Mouse (Mus musculus) limb, embryonic 15.5 days (tissue): Measurements from ENCODE around the gene Sirt4. TPM values are rescaled to one million over a fixed set of nuclear protein-coding genes. Genes with fewer than 3 reads are reported as not detected.

ENCODE experiments used
- ATAC-seq: fragments of 200-750 bp; cut with Nextera tagmentation; 2 replicates; pipeline ENCODE4 v1.8.0; 2017; ENCODE audit warnings: low read depth, moderate TSS enrichment; ENCODE audit not compliant: insufficient number of reproducible peaks, low FRiP score, low TSS enrichment
- H3K27ac ChIP-seq: fragments of 300-500 bp; sonication (generic); 2 replicates; pipeline ENCODE4 v1.5.1; 2015; ENCODE audit warnings: moderate library complexity, mild to moderate bottlenecking, inconsistent platforms
- H3K27me3 ChIP-seq: fragments of 300-500 bp; sonication (generic); 2 replicates; pipeline ENCODE4 v1.6.1; 2015; ENCODE audit warnings: inconsistent platforms
- H3K36me3 ChIP-seq: fragments of 300-500 bp; sonication (generic); 2 replicates; pipeline ENCODE4 v1.6.1; 2015; ENCODE audit warnings: inconsistent platforms
- H3K4me1 ChIP-seq: fragments of 300-500 bp; sonication (generic); 2 replicates; pipeline ENCODE4 v1.6.1; 2015; ENCODE audit warnings: inconsistent platforms
- H3K4me2 ChIP-seq: fragments of 300-500 bp; sonication (generic); 2 replicates; pipeline ENCODE4 v1.6.1; 2015; ENCODE audit warnings: mild to moderate bottlenecking, inconsistent platforms
- H3K4me3 ChIP-seq: fragments of 300-500 bp; sonication (generic); 2 replicates; pipeline ENCODE4 v1.5.1; 2015; ENCODE audit warnings: mild to moderate bottlenecking, inconsistent platforms
- H3K9ac ChIP-seq: fragments of 300-500 bp; sonication (generic); 2 replicates; pipeline ENCODE4 v1.6.1; 2015; ENCODE audit warnings: inconsistent platforms
- H3K9me3 ChIP-seq: fragments of 300-500 bp; sonication (generic); 2 replicates; pipeline ENCODE4 v1.6.1; 2016; ENCODE audit warnings: inconsistent platforms
- WGBS: fragments of 180-500 bp; shearing (Covaris S2); methylation state at CpG from one replicate; pipeline ENCODE4 v1.1.7; 2015; 5-methylcytosine and 5-hydroxymethylcytosine counted together
- polyA plus RNA-seq: library from polyadenylated mRNA; unstranded; fragments of >200 nt; fragmentation: Nextera tagmentation; extraction: Ambion mirVana; gene quantifications from 2 replicates; pipeline ENCODE4 v1.2.1, GENCODE M21; 2015

Gene Sirt4
- polyA plus RNA-seq, 1 experiment from 2014 or later = 26.5 TPM

DNA sequence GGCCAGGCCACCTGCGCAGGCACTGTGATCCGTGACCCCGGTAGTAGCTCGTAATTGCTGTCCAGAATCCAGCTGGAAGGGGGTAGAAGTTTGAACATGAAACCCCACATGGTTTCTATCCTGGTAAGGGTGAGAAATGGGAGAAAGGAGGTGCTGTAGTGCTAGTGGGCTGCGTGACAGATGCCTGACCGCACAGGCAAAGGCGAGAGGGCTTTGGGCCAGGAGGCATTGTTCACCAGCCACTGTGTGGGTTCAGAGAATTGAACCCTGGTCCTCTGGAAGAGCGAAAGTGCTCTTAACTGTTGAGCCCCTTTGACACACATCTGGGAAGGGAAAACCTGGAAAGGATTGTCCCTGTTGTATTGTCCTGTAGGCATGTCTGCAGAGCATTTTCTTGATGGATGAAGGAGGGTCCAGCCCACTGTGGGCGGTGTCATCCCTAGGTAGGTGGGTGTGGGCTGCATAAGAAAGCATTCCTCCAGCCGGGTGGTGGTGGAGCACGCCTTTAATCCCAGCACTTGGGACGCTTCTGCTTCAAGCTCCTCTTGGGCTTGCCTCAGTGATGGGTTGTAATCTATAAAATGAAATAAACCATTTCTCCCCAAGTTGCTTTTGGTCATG is 8.3 kb downstream of the Sirt4 start:
- 0 out of 2 replicates have a peak overlapping the region, but pooled peaks have one; percentile 39 for H3K9ac ChIP-seq
- H3K9me3 ChIP-seq = no peaks in the 10 kb centered on the region
- H3K4me3 ChIP-seq = peak overlapping the region; percentile 42
- WGBS = 29% methylated on average over 12 of the region's 12 CpGs
- H3K27ac ChIP-seq = 0 out of 2 replicates have a peak overlapping the region, but pooled peaks have one; percentile 23
- H3K4me1 ChIP-seq = peaks cover 13% of the 10 kb centered on the region
- ATAC-seq = 0 out of 2 replicates have a peak, but pooled peaks have one; percentile 9
- no peaks in the 10 kb centered on the region for H3K27me3 ChIP-seq
- H3K36me3 ChIP-seq = peaks cover 9% of the 10 kb centered on the region; the same call in 1 of the 2 replicates
- peak overlapping the region; percentile 59 for H3K4me2 ChIP-seq

DNA sequence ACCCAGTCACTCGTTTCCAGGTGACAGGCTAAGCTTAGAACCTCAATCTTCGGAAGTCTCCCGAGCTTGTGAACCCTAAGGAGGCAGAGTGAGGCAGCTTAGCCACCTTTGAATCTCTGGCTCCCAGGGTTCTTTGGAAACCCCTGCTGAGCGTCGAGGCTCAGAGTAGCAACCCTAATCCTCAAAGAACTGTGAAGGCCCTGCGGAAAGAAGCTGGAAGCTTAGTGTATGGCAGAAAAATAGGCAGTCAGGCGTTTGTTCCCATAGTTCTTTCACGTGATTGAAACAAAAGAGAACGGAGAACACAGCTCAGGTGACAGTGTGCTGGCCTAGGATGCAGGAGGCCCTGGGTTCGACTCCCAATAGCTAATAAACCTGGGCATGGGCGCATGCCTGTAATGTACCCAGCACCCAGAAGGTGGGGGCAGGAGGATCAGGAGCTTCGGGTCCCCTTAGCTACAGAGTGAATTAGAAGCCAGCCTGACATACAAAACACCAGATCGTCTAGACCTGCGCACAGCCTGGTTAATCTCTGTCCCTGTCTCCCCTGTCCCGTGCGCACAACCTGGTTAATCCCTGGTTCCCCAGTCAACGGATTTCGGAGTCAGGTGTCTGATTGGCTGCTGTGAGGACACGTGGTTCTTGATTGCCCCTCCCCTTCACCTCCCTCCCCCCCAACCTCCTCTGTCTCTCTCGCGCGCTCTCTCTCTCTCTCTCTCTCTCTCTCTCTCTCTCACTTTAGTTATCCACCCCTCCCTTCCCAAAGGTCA is 9.0 kb downstream of the Sirt4 start:
- Histone ChIP-seq H3K27ac (0 out of 2 replicates have a peak overlapping the region, but pooled peaks have one; percentile 23), H3K4me2 (peak overlapping the region; percentile 59), H3K36me3 (peaks cover 9% of the 10 kb centered on the region; the same call in 1 of the 2 replicates), H3K9ac (0 out of 2 replicates have a peak overlapping the region, but pooled peaks have one; percentile 39), H3K27me3 (no peaks in the 10 kb centered on the region), H3K4me3 (peak overlapping the region; percentile 42), H3K9me3 (no peaks in the 10 kb centered on the region), H3K4me1 (peaks cover 13% of the 10 kb centered on the region)
- peak; percentile 62; the same call in 1 of the 2 replicates for ATAC-seq
- WGBS = 18% methylated on average over 22 of the region's 22 CpGs

DNA sequence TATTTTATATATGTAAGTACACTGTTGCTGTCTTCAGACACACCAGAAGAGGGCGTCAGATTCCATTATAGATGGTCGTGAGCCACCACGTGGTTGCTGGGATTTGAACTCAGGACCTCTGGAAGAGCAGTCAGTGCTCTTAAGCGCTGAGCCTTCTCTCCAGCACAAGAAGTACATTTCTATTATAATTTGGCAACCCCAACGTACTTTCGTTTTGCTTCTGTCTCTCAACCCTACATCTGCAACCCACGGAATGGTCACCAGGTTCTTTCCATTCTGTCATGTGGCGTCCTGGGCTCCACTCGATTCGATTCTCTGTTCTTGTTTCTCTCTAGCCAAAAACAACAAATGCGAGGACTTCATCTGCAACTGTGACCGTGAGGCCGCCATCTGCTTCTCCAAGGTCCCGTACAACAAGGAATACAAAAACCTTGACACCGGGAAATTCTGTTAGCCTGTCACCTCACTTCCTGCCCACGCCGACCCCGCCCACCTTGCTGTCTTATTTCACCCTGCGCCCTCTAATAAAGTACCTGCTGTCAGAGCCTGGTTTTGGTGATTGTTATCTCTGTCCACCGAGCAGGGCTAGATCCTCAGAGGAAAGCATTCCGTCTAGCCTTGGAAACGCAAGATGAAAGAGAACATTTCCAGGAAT is 10.2 kb downstream of the Sirt4 start:
- no peak for ATAC-seq
- WGBS = 66% methylated on average over 22 of the region's 22 CpGs
- Histone ChIP-seq H3K36me3 (peaks cover 6% of the 10 kb centered on the region; the same call in 1 of the 2 replicates), H3K4me3 (no peak overlapping the region), H3K4me1 (peaks cover 10% of the 10 kb centered on the region), H3K27ac (no peak overlapping the region), H3K9me3 (no peaks in the 10 kb centered on the region), H3K9ac (no peak overlapping the region), H3K4me2 (no peak overlapping the region), H3K27me3 (no peaks in the 10 kb centered on the region)

DNA sequence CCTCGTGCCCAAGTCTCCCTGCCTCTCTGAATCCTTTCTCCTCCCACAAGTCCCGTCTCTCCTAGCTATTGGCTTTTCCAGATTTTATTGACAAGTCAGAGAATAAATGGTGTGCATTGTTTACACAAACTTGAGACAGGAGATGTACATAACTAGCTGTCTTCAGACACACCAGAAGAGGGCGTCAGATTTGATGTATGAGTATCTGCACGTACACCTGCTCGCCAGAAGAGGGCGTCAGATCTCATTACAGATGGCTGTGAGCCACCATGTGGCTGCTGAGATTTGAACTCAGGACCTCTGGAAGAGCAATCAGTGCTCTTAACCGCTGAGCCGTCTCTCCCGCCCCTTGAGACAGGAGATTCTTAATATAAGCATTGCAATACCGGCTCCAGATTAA is 11.3 kb downstream of the Sirt4 start:
- Histone ChIP-seq H3K36me3 (peaks cover 5% of the 10 kb centered on the region; the same call in 1 of the 2 replicates), H3K27me3 (no peaks in the 10 kb centered on the region), H3K4me1 (peaks cover 10% of the 10 kb centered on the region), H3K9me3 (no peaks in the 10 kb centered on the region), H3K27ac (no peak overlapping the region), H3K9ac (no peak overlapping the region), H3K4me3 (no peak overlapping the region), H3K4me2 (no peak overlapping the region)
- no peak for ATAC-seq
- WGBS = 70% methylated on average over 10 of the region's 10 CpGs

DNA sequence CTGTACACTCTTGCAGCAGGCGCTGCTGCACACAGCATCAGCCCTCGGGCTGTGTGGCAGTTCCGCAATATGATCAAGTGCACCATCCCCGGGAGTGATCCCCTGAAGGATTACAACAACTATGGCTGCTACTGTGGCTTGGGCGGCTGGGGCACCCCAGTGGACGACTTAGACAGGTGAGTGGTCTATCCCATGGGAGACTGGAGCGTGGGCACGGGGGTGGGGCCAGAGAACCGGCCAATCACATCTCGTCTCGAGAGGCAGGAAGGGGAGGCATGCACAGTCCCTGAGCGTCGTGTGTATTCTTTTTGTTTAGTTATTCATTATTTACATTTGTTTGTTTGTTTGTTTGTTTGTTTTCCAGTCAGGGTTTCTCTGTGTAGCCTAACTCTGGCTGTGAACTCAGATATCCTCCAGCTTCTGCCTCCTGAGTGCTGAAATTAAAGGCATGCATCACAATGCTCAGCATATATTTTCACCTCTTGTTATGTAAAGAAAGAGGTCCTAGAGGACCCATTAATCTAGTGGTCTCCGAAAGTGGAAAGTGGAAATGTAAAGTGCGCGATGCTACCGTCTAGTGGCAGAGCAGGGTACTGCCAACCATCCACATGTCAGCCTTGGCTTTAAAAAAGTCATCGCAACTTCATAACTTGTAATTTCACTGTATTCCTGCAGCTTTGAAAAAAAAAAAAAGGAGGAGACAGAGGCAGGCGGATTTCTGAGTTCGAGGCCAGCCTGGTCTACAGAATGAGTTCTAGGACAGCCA is 13.6 kb downstream of the Sirt4 start:
- no peaks in the 10 kb centered on the region for H3K27me3 ChIP-seq
- no peak overlapping the region for H3K4me3 ChIP-seq
- H3K27ac ChIP-seq = no peak overlapping the region
- peaks cover 6% of the 10 kb centered on the region for H3K4me1 ChIP-seq
- ATAC-seq = 0 out of 2 replicates have a peak, but pooled peaks have one; percentile 28
- 37% methylated on average over 20 of the region's 20 CpGs for WGBS
- no peak overlapping the region for H3K9ac ChIP-seq
- no peaks in the 10 kb centered on the region for H3K9me3 ChIP-seq
- no peak overlapping the region for H3K4me2 ChIP-seq
- no peaks in the 10 kb centered on the region for H3K36me3 ChIP-seq

DNA sequence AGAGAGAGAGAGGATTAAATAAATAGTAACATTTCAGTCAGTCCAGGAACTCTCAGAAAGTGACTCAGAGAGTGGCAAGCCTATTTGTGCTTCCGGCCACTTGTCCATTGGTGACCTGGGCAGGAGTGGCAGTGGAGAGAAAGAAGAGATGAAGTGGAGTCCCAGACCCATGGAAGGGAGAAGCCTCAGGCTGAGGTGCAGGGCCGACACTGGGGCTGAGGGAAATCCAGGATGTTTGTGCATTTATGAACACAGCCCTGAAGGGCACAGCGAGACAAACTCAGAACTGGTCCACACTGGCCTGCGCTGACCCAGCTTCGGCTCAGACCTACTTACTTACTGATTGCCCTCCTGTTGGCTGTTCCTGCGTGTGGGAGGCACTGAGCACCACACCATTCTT is 14.7 kb downstream of the Sirt4 start:
- no peak for ATAC-seq
- Histone ChIP-seq H3K4me1 (no peaks in the 10 kb centered on the region), H3K4me3 (no peak overlapping the region), H3K27me3 (no peaks in the 10 kb centered on the region), H3K4me2 (no peak overlapping the region), H3K27ac (no peak overlapping the region), H3K9ac (no peak overlapping the region), H3K9me3 (no peaks in the 10 kb centered on the region), H3K36me3 (no peaks in the 10 kb centered on the region)
- 71% methylated on average over 6 of the region's 6 CpGs for WGBS

DNA sequence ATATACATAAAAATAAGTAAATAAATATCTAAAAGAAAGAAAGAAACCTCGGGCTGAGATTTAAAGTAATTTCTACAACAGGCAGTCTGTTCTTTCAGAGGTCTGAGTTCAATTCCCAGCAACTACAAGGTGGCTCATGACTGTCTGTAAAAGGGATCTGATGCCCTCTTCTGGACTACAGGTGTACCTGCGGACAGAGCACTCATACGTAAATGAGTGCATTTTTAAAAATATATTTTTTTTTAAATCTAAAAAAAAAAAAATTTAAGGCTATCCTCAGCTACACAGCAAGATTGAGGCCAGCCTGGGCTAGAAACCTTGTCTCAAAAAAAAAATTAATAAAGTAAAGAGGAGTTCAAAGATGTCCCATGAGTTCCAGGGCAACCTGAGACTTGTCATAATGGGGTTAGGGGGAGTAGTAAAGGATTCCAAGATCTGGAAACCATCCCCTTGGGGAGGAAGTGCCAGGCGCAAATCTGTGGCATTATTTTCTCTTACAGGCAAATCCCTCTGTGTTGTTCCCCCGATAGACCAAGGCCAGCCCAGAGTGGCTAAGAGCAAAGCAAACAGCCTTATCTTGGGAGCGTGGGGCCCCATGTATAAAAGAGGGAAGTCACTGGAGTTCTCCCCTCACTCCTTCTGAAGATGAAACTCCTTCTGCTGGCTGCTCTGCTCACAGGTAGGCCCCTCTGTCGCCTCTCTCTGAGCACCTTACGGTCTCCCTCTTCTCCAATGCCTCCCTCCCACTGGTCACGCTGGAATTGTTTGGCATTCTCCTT is 18.7 kb downstream of the Sirt4 start, which contains the start of gene Pla2g1b:
Gene Pla2g1b (plus strand): TSS at position 621 of the 779 bp plus-strand sequence.
- Histone ChIP-seq H3K27me3 (no peaks in the 10 kb centered on the region), H3K27ac (no peak within 1 kb of the TSS), H3K4me2 (no peak within 1 kb of the TSS), H3K4me3 (no peak within 1 kb of the TSS), H3K4me1 (no peaks in the 10 kb centered on the region), H3K9ac (no peak within 1 kb of the TSS), H3K36me3 (no peaks in the 10 kb centered on the region), H3K9me3 (no peaks in the 10 kb centered on the region)
- ATAC-seq = no peak
- 52% methylated on average over 9 of the region's 9 CpGs for WGBS

DNA sequence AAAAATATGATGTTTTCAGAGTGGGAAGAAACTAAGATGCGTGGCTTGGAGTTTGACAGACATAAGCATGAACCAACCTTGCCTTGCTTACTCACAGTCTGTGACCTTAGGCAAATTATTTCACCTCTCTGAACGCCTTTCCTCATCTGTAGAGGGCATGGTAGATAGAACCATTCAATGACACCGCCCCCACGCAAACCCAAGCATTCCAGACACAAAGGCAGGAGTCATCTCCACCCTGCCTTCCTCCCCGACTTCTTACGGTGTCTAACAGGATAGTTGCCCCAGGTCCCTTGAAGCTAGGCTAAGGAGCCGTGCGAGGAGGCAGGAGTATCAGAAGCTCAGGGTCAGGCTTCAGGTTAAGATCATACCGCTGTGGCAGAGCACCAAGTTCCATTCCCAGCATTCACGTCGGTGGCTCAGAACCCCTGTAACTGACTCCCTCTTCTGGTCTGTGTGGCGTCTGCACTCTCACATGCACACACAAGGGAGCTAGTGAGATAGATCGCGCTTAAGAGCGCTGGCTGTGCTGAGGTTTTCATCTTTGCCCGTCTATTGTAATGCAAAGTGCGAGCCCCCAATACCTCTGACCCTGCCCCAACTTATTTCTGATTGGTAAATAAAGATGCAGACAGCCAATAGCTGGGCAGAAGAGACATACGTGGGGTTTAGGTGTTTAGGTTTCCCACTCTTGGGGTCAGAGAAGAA is 20.0 kb downstream of the Sirt4 start:
- no peak for ATAC-seq
- no peak overlapping the region for H3K4me3 ChIP-seq
- H3K9ac ChIP-seq = no peak overlapping the region
- no peaks in the 10 kb centered on the region for H3K9me3 ChIP-seq
- no peaks in the 10 kb centered on the region for H3K4me1 ChIP-seq
- WGBS = 78% methylated on average over 18 of the region's 18 CpGs
- H3K36me3 ChIP-seq = no peaks in the 10 kb centered on the region
- H3K4me2 ChIP-seq = no peak overlapping the region
- H3K27me3 ChIP-seq = no peaks in the 10 kb centered on the region
- no peak overlapping the region for H3K27ac ChIP-seq

DNA sequence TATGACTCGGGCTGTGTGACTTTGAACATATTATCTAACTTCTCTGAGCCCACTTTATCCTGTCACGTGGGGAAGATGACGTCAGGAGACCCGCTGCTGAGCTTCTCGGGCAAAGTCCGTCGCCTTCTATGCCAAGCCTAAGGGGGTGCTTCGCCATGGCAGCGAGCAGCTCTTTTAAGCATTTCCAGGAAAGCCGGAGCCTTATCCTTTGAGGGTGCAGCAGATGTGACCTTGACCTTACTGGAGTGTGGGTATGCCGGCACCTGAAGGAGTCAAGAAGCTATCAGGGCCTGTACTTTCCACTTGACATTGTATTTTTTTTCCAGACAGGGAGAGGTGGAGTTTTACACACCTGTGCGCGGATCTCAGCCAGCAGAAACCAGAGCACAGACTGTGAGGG is 25.6 kb downstream of the Sirt4 start:
- no peaks in the 10 kb centered on the region for H3K4me1 ChIP-seq
- H3K27me3 ChIP-seq = no peaks in the 10 kb centered on the region
- no peak overlapping the region for H3K4me3 ChIP-seq
- no peak for ATAC-seq
- peaks cover 3% of the 10 kb centered on the region; the same call in 1 of the 2 replicates for H3K36me3 ChIP-seq
- WGBS = 67% methylated on average over 13 of the region's 13 CpGs
- H3K9ac ChIP-seq = no peak overlapping the region
- H3K27ac ChIP-seq = no peak overlapping the region
- no peaks in the 10 kb centered on the region for H3K9me3 ChIP-seq
- no peak overlapping the region for H3K4me2 ChIP-seq

DNA sequence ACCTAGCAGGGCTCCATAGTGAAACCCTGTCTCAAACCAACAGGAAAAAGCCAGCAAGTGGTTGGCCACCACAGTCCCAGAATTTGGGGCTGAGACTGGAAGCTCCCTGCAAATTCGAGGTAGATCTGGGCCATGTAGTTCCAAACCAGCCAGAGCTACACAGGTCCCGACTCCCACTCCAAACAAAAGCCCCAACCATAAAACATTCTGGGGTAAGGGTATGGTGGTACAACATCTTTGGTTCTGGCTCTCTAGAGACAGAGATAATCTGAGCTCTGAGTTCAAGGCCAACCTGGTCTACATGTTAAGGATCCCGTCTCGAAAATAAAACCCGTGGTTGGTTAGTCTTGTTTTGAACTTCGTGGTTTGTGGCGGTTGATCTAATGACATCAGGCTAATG is 28.7 kb downstream of the Sirt4 start:
- Histone ChIP-seq H3K27ac (no peak overlapping the region), H3K9me3 (no peaks in the 10 kb centered on the region), H3K36me3 (peaks cover 23% of the 10 kb centered on the region), H3K27me3 (no peaks in the 10 kb centered on the region), H3K4me2 (no peak overlapping the region), H3K4me3 (no peak overlapping the region), H3K4me1 (no peaks in the 10 kb centered on the region), H3K9ac (no peak overlapping the region)
- WGBS = 80% methylated on average over 7 of the region's 7 CpGs
- no peak for ATAC-seq
